Mouse (Mus musculus) CD4-positive, CD25-positive, alpha-beta regulatory T cell (primary cell): ENCODE data around the gene Eif4g1. TPM values are rescaled to one million over a fixed set of nuclear protein-coding genes. Genes with fewer than 3 reads are reported as not detected.

Experiments
- polyA plus RNA-seq: library from polyadenylated mRNA; unstranded; fragments of 100-300 nt; shearing (Covaris generic); gene quantifications from one replicate; pipeline ENCODE4 v1.2.1, GENCODE M21; 2017

The Eif4g1 gene
- polyA plus RNA-seq = 130 TPM

DNA sequence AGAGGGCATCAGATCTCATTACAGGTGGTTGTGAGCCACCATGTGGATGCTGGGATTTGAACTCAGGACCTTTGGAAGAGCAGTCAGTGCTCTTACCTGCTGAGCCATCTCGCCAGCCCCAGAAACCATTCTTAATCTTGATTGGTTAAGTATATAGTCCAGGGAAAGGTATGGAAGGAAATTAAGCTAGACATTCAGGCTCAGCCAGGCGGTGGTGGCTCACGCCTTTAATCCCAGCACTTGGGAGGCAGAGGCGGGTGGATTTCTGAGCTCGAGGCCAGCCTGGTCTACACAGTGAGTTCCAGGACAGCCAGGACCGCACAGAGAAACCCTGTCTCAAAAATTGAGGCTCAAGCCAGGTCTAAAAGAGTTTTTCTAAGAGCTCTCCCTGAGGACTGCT lies at the start of gene Eif4g1:
Gene Eif4g1, plus strand, starts transcription at position 301 of the 400 bp plus-strand sequence.

DNA sequence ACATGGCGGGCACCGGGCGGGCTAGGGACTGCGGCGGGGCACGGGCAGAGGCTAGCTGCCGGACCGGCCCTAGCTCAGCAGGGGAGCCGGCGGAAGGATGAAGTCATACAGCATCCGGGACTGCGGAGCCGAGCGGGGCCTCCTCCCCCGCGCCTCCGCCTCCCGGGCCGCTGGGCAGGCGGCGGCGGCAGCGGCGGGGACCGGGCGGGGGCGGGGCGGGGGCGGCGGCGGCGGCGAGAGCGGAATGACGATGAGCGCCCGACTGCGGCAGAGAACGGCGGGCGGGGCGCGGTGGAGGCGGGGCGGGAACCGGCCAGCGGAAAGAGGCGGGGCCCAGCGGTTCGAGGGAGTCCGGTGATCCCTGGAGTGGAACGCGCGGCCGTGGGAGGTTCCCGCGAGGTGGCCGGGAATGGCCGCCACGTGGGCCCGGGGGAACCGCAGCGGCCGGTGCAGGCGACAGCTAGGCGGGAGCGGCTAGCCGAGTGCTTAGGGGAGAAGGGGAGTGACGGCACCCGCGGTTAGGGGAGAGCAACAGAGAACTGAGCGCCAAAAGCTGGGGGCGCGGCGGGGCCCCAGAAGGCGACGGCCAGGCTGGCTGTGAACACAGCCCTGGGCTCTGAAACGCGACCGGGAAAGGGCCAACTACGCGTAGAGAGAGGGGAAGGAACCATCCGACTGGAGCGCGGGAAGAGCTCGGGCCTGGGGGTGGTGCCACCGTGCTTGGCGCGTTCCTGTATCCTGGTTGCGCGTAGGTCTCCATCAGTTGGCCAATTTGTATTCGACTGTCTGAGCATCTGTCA lies 46.7 kb upstream of the Eif4g1 start, which contains the start of gene Camk2n2:
Gene Camk2n2, minus strand, starts transcription at position 97 of the 800 bp plus-strand sequence.

DNA sequence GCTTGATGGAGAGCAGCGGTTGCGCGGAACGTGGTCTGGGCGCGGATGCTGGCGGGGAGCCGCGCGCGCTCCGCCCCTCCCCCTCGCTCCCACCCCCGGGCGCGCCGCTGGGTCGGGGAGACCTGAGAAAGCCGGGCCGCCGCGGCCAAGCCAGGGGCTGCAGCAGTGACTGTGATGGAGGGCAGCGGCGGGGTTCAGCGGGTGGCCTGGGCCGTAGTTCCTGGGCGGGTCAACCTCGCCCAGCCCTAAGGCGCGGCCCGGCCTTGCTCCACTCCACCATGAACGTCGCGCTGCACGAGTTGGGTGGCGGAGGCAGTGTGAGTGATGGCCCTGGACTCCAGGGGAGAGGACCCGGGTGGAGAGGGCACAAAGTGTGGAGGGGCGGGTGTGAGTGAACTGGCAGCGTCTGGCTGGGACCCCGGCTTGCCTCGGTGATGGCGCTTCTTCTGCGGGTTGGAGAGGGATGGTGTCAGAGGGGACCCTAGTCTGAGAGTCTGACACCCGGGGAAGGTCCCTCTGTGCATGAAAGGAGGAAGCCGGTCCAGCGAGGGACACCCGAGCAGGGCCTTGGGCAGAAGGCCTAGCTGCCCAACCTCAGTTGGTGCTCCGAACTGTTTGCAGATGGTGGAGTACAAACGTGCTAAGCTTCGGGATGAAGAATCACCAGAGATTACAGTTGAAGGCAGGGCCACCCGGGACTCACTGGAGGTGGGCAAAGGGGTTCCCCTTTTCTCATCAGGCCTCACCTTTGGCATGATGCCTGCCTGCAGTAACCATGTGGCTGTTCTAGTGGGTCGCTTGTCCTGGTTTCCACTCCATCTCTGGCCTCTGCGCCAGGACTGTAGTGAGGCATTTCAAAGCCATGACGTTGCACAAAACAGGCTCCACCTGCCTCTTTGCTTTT lies 38.1 kb upstream of the Eif4g1 start, which contains the start of gene Ece2:
Gene Ece2, plus strand, starts transcription at position 98 of the 904 bp plus-strand sequence.

GRCm38 (mm10) chr16:20651076-20651946 lies 16.8 kb upstream of the Eif4g1 start, which contains the start of gene Psmd2:
Psmd2 (plus strand) TSS chr16:20651652.

DNA sequence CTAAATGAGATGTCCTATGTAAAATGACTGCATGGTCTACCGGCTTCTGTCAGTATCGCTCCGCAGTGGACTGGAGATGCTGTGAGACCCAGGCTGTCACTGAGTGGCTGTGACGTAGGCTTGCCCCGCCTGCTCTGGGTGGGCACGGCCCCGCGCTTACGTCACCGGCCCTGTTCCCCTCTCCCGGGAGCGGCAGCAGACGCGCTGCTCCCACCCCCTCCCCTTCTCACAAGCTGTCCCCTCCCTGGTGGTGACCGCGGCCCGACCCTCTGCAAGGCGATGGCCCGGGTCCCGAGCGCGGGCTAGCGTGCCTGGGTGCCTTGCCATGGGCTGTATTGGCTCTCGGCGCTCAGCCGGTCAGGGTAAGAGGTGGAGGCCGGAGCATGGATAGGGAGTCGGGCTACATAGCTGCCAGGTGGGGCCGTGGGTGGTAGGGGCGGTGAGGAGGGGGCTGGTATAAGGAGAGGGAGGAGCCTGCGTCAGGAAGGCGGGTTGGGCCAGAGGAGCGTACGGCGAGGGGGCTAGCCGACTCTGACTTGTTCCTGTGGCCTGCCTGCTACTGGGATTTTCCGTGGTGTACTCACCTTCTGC lies 25.1 kb downstream of the Eif4g1 start, which contains the start of gene Fam131a:
Gene Fam131a, plus strand, starts transcription at position 131 of the 591 bp plus-strand sequence.

GRCm38 (mm10) chr16:20717181-20717977 lies 49.3 kb downstream of the Eif4g1 start, which contains the start of the genes Polr2h and Clcn2:
Polr2h (plus strand) TSS chr16:20717665.
Clcn2 (minus strand) TSS chr16:20717746.

DNA sequence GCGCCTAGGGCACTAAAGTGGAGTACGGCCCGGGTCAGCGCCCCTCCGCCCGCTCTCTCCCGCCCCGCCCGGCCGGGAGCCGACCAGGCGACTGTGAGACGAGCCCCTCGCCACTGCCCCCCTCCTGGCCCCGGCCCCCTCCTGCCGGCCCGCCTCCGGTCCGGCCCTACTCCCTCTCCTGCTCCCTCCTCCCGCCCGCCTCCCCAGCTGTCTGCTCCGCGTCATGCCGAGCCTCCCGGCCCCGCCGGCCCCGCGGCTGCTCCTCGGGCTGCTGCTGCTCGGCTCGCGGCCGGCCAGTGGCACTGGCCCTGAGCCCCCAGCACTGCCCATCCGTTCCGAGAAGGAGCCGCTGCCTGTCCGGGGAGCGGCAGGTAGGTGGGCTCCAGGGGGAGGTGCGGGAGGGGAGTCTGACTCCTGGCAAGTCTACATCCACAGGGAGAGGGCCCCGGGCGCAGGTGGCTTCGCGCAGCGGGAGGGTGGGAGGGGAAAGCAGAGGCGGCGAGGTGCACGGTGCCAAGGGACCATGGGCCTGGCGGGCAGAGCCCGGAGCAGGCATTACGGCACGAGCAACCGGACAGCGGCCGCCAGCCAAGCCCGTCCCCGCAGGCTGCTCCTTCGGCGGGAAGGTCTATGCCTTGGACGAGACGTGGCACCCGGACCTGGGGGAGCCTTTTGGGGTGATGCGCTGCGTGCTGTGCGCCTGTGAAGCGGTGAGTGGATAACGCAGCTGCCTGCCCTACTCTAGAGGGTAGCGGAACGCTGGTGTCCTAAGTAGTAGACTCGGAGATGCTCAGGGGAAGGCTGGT lies 65.0 kb downstream of the Eif4g1 start, which contains the start of gene Chrd:
Gene Chrd, plus strand, starts transcription at position 203 of the 806 bp plus-strand sequence.

GRCm38 (mm10) chr16:20733731-20734730 lies 65.9 kb downstream of the Eif4g1 start, which contains the start of gene Thpo:
Thpo (minus strand) TSS chr16:20734511.

Other genes starting within 250 kb of the Eif4g1 start
- 32.8 TPM for gene Abcc5, start 241.9 kb upstream of the Eif4g1 start, polyA plus RNA-seq
- 74.1 TPM for gene Eif2b5, start 169.5 kb upstream of the Eif4g1 start, polyA plus RNA-seq
- 28.3 TPM for gene Dvl3, start 151.3 kb upstream of the Eif4g1 start, polyA plus RNA-seq
- 410 TPM for gene Ap2m1, start 132.8 kb upstream of the Eif4g1 start, polyA plus RNA-seq
- 71.0 TPM for gene Abcf3, start 119.7 kb upstream of the Eif4g1 start, polyA plus RNA-seq
- gene Vwa5b2, start 78.8 kb upstream of the Eif4g1 start, polyA plus RNA-seq = 0.07 TPM
- gene Eef1akmt4, start 56.7 kb upstream of the Eif4g1 start, polyA plus RNA-seq = 20.3 TPM
- not detected for gene Gm49333, start 56.7 kb upstream of the Eif4g1 start, polyA plus RNA-seq
- 40.1 TPM for gene Alg3, start 56.6 kb upstream of the Eif4g1 start, polyA plus RNA-seq
- 0.28 TPM for gene Camk2n2, start 47.0 kb upstream of the Eif4g1 start, polyA plus RNA-seq
- gene Ece2, start 38.5 kb upstream of the Eif4g1 start, polyA plus RNA-seq = not detected
- 258 TPM for gene Psmd2, start 16.7 kb upstream of the Eif4g1 start, polyA plus RNA-seq
- gene Fam131a, start 24.9 kb downstream of the Eif4g1 start, polyA plus RNA-seq = 0.95 TPM
- 62.2 TPM for gene Polr2h, start 49.4 kb downstream of the Eif4g1 start, polyA plus RNA-seq
- 4.7 TPM for gene Clcn2, start 49.4 kb downstream of the Eif4g1 start, polyA plus RNA-seq
- gene Chrd, start 64.8 kb downstream of the Eif4g1 start, polyA plus RNA-seq = not detected
- gene Thpo, start 66.2 kb downstream of the Eif4g1 start, polyA plus RNA-seq = not detected